Mouse (Mus musculus): ENCODE measurements around the gene Gm48552. TPM values are rescaled to one million over a fixed set of nuclear protein-coding genes. Genes with fewer than 3 reads are reported as not detected.

Gm48552 gene
- polyA plus RNA-seq, 1 experiment, result 6.8 TPM

GRCm38 (mm10) chr10:81358841-81359240 is 30.0 kb upstream of the Gm48552 start:
- no peak overlapping the region for H3K27ac ChIP-seq (ENCODE audit: insufficient read depth, low read length)
- peak overlapping the region; percentile 98; the same call in 1 of the 2 replicates for H3K4me3 ChIP-seq (ENCODE audit: insufficient read depth, low read length)
- no peak for TF ChIP-seq POLR2A (IDR thresholded peaks at IDR 0.05; ENCODE audit: extremely low read depth, insufficient read depth, low read length)

DNA sequence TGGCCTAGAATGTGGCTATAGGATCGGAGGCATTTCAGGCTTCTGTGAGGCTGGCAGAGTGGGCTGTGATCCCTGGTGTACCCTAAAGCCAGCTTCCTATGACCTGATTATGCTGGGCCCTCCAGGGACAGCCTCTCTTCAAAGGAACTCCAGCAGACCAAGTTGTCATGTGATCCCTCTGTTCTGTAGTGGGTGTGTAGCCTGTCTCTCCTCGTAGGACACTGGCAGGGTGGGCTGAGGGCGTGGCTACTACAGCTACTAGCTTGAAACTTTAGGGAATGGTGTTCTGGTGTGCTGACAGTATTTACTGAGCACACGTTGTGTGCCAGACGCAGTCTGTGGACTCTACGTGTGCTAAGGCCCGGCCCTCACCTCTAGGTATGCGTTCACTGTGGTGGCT is 28.1 kb upstream of the Gm48552 start:
- peaks cover 2% of the 10 kb centered on the region; the same call in 1 of the 2 replicates for H3K4me1 ChIP-seq (ENCODE audit: control insufficient read depth, insufficient read depth, low read length)
- no peak overlapping the region for H3K4me3 ChIP-seq (ENCODE audit: insufficient read depth, low read length)
- H3K27ac ChIP-seq (ENCODE audit: insufficient read depth, low read length), result no peak overlapping the region
- TF ChIP-seq CTCF (IDR thresholded peaks at IDR 0.05; ENCODE audit: extremely low read depth, insufficient read depth, low read length), result no peak
- TF ChIP-seq POLR2A (IDR thresholded peaks at IDR 0.05; ENCODE audit: extremely low read depth, insufficient read depth, low read length), result no peak

More at GRCm38 (mm10) chr10:81358841-81359240, 30.0 kb upstream of the Gm48552 start:
- H3K4me1 ChIP-seq (ENCODE audit: control insufficient read depth, insufficient read depth, low read length), result peaks cover 2% of the 10 kb centered on the region; the same call in 1 of the 2 replicates

DNA sequence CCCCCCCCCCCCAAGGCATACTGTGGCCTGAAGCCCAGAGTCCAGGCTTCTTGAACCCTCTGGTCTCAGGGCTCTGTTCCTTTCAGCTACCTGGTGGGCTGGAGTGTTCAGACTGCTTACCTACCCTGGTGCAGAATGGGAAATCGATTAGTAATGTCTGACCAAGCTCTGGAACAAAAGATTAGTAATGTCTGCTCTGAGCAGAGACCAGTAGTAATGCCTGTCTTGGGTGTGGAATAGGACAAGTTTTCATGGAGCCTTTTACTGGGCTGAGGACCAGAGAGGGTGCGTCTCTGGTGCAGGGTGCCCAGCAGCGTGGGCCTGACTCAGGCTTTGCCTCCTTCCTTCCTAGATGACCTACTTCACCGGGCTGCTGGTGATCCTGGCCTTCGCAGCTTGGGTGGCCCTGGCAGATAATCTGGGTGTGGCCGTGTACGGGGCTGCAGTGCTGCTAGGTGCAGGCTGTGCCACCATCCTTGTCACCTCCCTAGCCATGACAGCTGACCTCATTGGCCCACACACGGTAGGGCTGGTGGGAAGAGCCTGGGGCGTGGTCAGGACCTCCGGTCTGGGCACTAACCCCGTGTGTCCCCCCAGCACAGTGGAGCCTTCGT is 26.4 kb upstream of the Gm48552 start:
- TF ChIP-seq POLR2A (IDR thresholded peaks at IDR 0.05; ENCODE audit: extremely low read depth, insufficient read depth, low read length), result no peak
- TF ChIP-seq CTCF (IDR thresholded peaks at IDR 0.05; ENCODE audit: extremely low read depth, insufficient read depth, low read length), result no peak
- H3K4me1 ChIP-seq (ENCODE audit: control insufficient read depth, insufficient read depth, low read length), result no peaks in the 10 kb centered on the region
- no peak overlapping the region for H3K4me3 ChIP-seq (ENCODE audit: insufficient read depth, low read length)
- H3K27ac ChIP-seq (ENCODE audit: insufficient read depth, low read length), result no peak overlapping the region

GRCm38 (mm10) chr10:81363436-81364346 is 25.1 kb upstream of the Gm48552 start:
- Histone ChIP-seq H3K4me1 (ENCODE audit: control insufficient read depth, insufficient read depth, low read length) (no peaks in the 10 kb centered on the region), H3K27ac (ENCODE audit: insufficient read depth, low read length) (no peak overlapping the region), H3K4me3 (ENCODE audit: insufficient read depth, low read length) (no peak overlapping the region)
- no peak for TF ChIP-seq POLR2A (IDR thresholded peaks at IDR 0.05; ENCODE audit: extremely low read depth, insufficient read depth, low read length)
- no peak for TF ChIP-seq CTCF (IDR thresholded peaks at IDR 0.05; ENCODE audit: extremely low read depth, insufficient read depth, low read length)

GRCm38 (mm10) chr10:81364666-81365065 is 24.1 kb upstream of the Gm48552 start:
- no peaks in the 10 kb centered on the region for H3K4me1 ChIP-seq (ENCODE audit: control insufficient read depth, insufficient read depth, low read length)
- no peak overlapping the region for H3K27ac ChIP-seq (ENCODE audit: insufficient read depth, low read length)
- TF ChIP-seq POLR2A (IDR thresholded peaks at IDR 0.05; ENCODE audit: extremely low read depth, insufficient read depth, low read length), result no peak
- TF ChIP-seq CTCF (IDR thresholded peaks at IDR 0.05; ENCODE audit: extremely low read depth, insufficient read depth, low read length), result no peak
- H3K4me3 ChIP-seq (ENCODE audit: insufficient read depth, low read length), result no peak overlapping the region

- Histone ChIP-seq H3K4me1 (ENCODE audit: control insufficient read depth, insufficient read depth, low read length) (no peaks in the 10 kb centered on the region), H3K27ac (ENCODE audit: insufficient read depth, low read length) (no peak overlapping the region), H3K4me3 (ENCODE audit: insufficient read depth, low read length) (no peak overlapping the region)
- TF ChIP-seq POLR2A (IDR thresholded peaks at IDR 0.05; ENCODE audit: extremely low read depth, insufficient read depth, low read length), result 0 out of 2 replicates have a peak, but pooled peaks have one; percentile 20
- no peak for TF ChIP-seq CTCF (IDR thresholded peaks at IDR 0.05; ENCODE audit: extremely low read depth, insufficient read depth, low read length)
These were observed 23.7 kb upstream of the Gm48552 start for GRCm38 (mm10) chr10:81365073-81365472.

GRCm38 (mm10) chr10:81365672-81366476 is 22.9 kb upstream of the Gm48552 start, which contains the start of gene 4930404N11Rik:
Gene 4930404N11Rik (minus strand): TSS chr10:81365816.
- no peaks in the 10 kb centered on the region for H3K4me1 ChIP-seq (ENCODE audit: control insufficient read depth, insufficient read depth, low read length)
- no peak within 1 kb of the TSS for H3K4me3 ChIP-seq (ENCODE audit: insufficient read depth, low read length)
- no peak for TF ChIP-seq CTCF (IDR thresholded peaks at IDR 0.05; ENCODE audit: extremely low read depth, insufficient read depth, low read length)
- 0 out of 2 replicates have a peak, but pooled peaks have one; percentile 34 for TF ChIP-seq POLR2A (IDR thresholded peaks at IDR 0.05; ENCODE audit: extremely low read depth, insufficient read depth, low read length)
- H3K27ac ChIP-seq (ENCODE audit: insufficient read depth, low read length), result no peak within 1 kb of the TSS

DNA sequence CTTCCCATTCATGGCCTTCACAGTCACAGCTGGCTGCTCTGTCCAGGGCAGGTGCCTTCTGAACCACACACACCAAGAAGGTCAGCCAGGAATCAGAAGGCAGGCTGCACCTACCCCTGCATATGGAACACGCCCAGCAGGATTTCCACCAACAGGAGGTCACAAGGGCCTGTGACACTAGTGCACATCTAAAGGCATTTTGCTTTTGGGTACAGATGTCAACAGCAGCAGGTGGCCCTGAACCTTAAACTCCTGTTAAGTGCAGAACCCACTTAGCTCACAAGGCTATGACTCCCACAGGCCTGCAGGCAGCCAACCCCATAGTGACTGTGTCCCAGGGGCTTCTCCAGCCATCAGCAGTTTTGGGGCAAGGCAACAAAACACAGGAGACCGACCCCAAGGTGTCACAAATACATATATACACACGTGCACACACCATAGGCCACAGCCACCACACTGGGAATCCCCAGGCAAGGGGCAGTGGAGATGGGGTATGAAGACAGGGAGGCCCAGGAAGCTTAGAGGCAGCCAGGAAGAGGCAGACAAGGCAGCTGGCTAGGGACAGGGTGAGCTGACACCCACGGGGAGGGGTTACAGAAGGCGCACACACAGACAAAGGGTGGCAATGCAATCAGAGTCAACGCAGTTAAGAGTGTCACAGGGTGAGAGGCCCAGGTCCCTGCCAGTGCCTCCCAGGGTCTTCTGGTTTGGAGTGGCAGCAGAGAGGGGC is 22.2 kb upstream of the Gm48552 start:
- Histone ChIP-seq H3K4me1 (ENCODE audit: control insufficient read depth, insufficient read depth, low read length) (no peaks in the 10 kb centered on the region), H3K4me3 (ENCODE audit: insufficient read depth, low read length) (no peak overlapping the region), H3K27ac (ENCODE audit: insufficient read depth, low read length) (no peak overlapping the region)
- no peak for TF ChIP-seq CTCF (IDR thresholded peaks at IDR 0.05; ENCODE audit: extremely low read depth, insufficient read depth, low read length)
- 0 out of 2 replicates have a peak, but pooled peaks have one; percentile 15 for TF ChIP-seq POLR2A (IDR thresholded peaks at IDR 0.05; ENCODE audit: extremely low read depth, insufficient read depth, low read length)

DNA sequence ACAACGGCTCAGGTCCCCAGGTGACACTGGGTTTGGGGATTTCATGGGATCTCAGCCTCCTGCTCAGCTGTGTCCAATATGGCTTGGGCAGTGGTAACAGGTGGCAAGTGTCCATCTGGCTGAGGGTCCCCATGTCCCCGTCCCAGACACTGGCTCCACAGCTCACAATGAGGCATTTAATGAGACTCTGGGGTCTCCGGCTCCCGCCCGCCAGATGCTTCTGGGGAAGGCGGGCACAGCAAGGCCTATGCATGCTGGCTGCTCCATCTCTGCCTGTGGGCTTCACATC is 21.7 kb upstream of the Gm48552 start:
- TF ChIP-seq CTCF (IDR thresholded peaks at IDR 0.05; ENCODE audit: extremely low read depth, insufficient read depth, low read length) (no peak), POLR2A (IDR thresholded peaks at IDR 0.05; ENCODE audit: extremely low read depth, insufficient read depth, low read length) (no peak)
- Histone ChIP-seq H3K4me3 (ENCODE audit: insufficient read depth, low read length) (no peak overlapping the region), H3K27ac (ENCODE audit: insufficient read depth, low read length) (no peak overlapping the region), H3K4me1 (ENCODE audit: control insufficient read depth, insufficient read depth, low read length) (no peaks in the 10 kb centered on the region)

Measured in cortical plate, adult 2 months (tissue).